Mouse (Mus musculus) midbrain, postnatal 0 days (tissue): ENCODE results near the gene Gsg1. TPM values are rescaled to one million over a fixed set of nuclear protein-coding genes. Genes with fewer than 3 reads are reported as not detected.

Source experiments
- ATAC-seq: fragments of 200-750 bp; cut with Nextera tagmentation; 2 replicates; pipeline ENCODE4 v1.8.0; 2017; ENCODE audit warnings: moderate number of reproducible peaks, mild to moderate bottlenecking, moderate TSS enrichment, moderate library complexity; ENCODE audit not compliant: low FRiP score
- DNase-seq: peaks from one replicate; pipeline ENCODE4 v3.0.0-alpha.2; 2015; ENCODE audit warnings: low spot score
- H3K27ac ChIP-seq: fragments of 300-500 bp; sonication (generic); 2 replicates; pipeline ENCODE4 v1.5.1; 2014; ENCODE audit warnings: low read depth, mild to moderate bottlenecking, low read length, mixed read lengths
- H3K27me3 ChIP-seq: fragments of 300-500 bp; sonication (generic); 2 replicates; pipeline ENCODE4 v1.6.1; 2014; ENCODE audit warnings: low read length, control low read depth, mixed read lengths; ENCODE audit not compliant: insufficient read depth
- H3K36me3 ChIP-seq: fragments of 300-500 bp; sonication (generic); 2 replicates; pipeline ENCODE4 v1.6.1; 2014; ENCODE audit warnings: low read length, control low read depth, mixed read lengths; ENCODE audit not compliant: insufficient read depth
- H3K4me1 ChIP-seq: fragments of 300-500 bp; sonication (generic); 2 replicates; pipeline ENCODE4 v1.6.1; 2014; ENCODE audit warnings: mild to moderate bottlenecking, control low read depth, antibody characterized with exemption, low read length, mixed read lengths; ENCODE audit not compliant: insufficient read depth
- H3K4me2 ChIP-seq: fragments of 300-500 bp; sonication (generic); 2 replicates; pipeline ENCODE4 v1.6.1; 2014; ENCODE audit warnings: low read depth, mild to moderate bottlenecking, low read length, mixed read lengths; ENCODE audit not compliant: poor library complexity, severe bottlenecking
- H3K4me3 ChIP-seq: fragments of 300-500 bp; sonication (generic); 2 replicates; pipeline ENCODE4 v1.5.1; 2014; ENCODE audit warnings: low read depth, mild to moderate bottlenecking, low read length, moderate library complexity
- H3K9ac ChIP-seq: fragments of 300-500 bp; sonication (generic); replicated peaks from 2 replicates; pipeline ENCODE4 v1.6.1; 2014; ENCODE audit warnings: mild to moderate bottlenecking, low read length, moderate library complexity, mixed read lengths; ENCODE audit not compliant: poor library complexity, severe bottlenecking
- H3K9me3 ChIP-seq: fragments of 300-500 bp; sonication (generic); 2 replicates; pipeline ENCODE4 v1.6.1; 2016; ENCODE audit warnings: low read length, control low read depth
- CTCF ChIP-seq: IDR thresholded peaks from 2 replicates; pipeline ENCODE4 v1.5.1; 2016; ENCODE audit warnings: antibody characterized with exemption, mild to moderate bottlenecking
- WGBS: fragments of 180-500 bp; shearing (Covaris S2); extraction: QIAGEN DNeasy Blood & Tissue Kit; methylation state at CpG from one replicate; pipeline ENCODE4 v1.1.7; 2014; 5-methylcytosine and 5-hydroxymethylcytosine counted together
- polyA plus RNA-seq: library from polyadenylated mRNA; unstranded; fragments of >200 nt; fragmentation: Nextera tagmentation; extraction: Ambion mirVana; gene quantifications from 2 replicates; pipeline ENCODE4 v1.2.1, GENCODE M21; 2015
- total RNA-seq: library from RNA; depleted of rRNA; stranded (reverse); fragments of >200 nt; gene quantifications from 2 replicates; pipeline ENCODE4 v1.2.3, GENCODE M21; 2014

Gene Gsg1
- total and polyA plus RNA-seq, 2 experiments from 2014 or later: 0.17 to 2.6 TPM

- 75% methylated on average over 6 of the region's 6 CpGs for WGBS
- no peaks in the 10 kb centered on the region for H3K36me3 ChIP-seq
- no peak for TF ChIP-seq CTCF
These were observed 22.5 kb upstream of the Gsg1 start for GRCm38 (mm10) chr6:135276474-135277295.

GRCm38 (mm10) chr6:135275231-135275630, 21.1 kb upstream of the Gsg1 start:
- Histone ChIP-seq H3K4me2 (no peak overlapping the region), H3K27me3 (no peaks in the 10 kb centered on the region), H3K9ac (no peak overlapping the region), H3K36me3 (no peaks in the 10 kb centered on the region), H3K4me1 (no peaks in the 10 kb centered on the region), H3K9me3 (no peaks in the 10 kb centered on the region), H3K27ac (no peak overlapping the region), H3K4me3 (no peak overlapping the region)
- ATAC-seq (no peak), DNase-seq (peak; percentile 41)
- TF ChIP-seq CTCF: no peak
- 78% methylated on average over 4 of the region's 4 CpGs for WGBS

More at GRCm38 (mm10) chr6:135276474-135277295, 22.5 kb upstream of the Gsg1 start:
- no peak for DNase-seq
- no peaks in the 10 kb centered on the region for H3K27me3 ChIP-seq
- no peak overlapping the region for H3K4me2 ChIP-seq
- H3K4me3 ChIP-seq: no peak overlapping the region
- ATAC-seq: no peak
- no peaks in the 10 kb centered on the region for H3K9me3 ChIP-seq
- H3K9ac ChIP-seq: no peak overlapping the region
- H3K4me1 ChIP-seq: no peaks in the 10 kb centered on the region
- H3K27ac ChIP-seq: no peak overlapping the region

- no peak for ATAC-seq
- no peak overlapping the region for H3K9ac ChIP-seq
- DNase-seq: no peak
- WGBS: 95% methylated on average over 6 of the region's 6 CpGs
- no peak overlapping the region for H3K4me2 ChIP-seq
- H3K9me3 ChIP-seq: no peaks in the 10 kb centered on the region
- H3K4me3 ChIP-seq: no peak overlapping the region
- no peak for TF ChIP-seq CTCF
- H3K36me3 ChIP-seq: no peaks in the 10 kb centered on the region
- no peak overlapping the region for H3K27ac ChIP-seq
- no peaks in the 10 kb centered on the region for H3K4me1 ChIP-seq
- no peaks in the 10 kb centered on the region for H3K27me3 ChIP-seq
These were observed 18.9 kb upstream of the Gsg1 start for GRCm38 (mm10) chr6:135273066-135273465.

GRCm38 (mm10) chr6:135271761-135272160, 17.6 kb upstream of the Gsg1 start:
- Histone ChIP-seq H3K9me3 (no peaks in the 10 kb centered on the region), H3K9ac (no peak overlapping the region), H3K4me3 (no peak overlapping the region), H3K4me2 (no peak overlapping the region), H3K36me3 (no peaks in the 10 kb centered on the region), H3K27me3 (no peaks in the 10 kb centered on the region), H3K27ac (no peak overlapping the region), H3K4me1 (no peaks in the 10 kb centered on the region)
- ATAC-seq: no peak
- no peak for TF ChIP-seq CTCF
- DNase-seq: no peak
- 79% methylated on average over 2 of the region's 2 CpGs for WGBS

DNA sequence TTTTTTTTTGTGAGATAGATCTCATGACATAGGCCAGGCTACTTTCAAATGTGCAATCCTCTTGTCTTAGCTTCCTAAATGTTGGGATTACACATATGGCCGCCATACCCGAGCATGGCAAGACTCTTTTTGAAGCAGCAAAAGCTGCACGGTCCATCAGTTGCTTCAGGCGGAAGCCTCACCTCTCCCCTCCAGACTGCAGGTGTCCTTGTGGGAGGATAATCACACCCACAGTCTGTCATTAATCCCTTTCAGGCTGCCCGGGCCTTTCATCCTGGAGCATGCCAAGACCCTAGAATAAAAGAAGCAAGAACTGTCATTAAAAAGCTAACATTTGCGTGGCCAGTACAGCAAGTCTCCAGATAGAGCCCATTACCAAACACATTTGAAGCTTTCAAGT, 15.5 kb upstream of the Gsg1 start:
- H3K4me3 ChIP-seq: no peak overlapping the region
- DNase-seq (no peak), ATAC-seq (no peak)
- H3K27ac ChIP-seq: no peak overlapping the region
- H3K4me1 ChIP-seq: no peaks in the 10 kb centered on the region
- H3K9me3 ChIP-seq: no peaks in the 10 kb centered on the region
- 36% methylated on average over 6 of the region's 6 CpGs for WGBS
- no peaks in the 10 kb centered on the region for H3K36me3 ChIP-seq
- no peak overlapping the region for H3K9ac ChIP-seq
- H3K27me3 ChIP-seq: no peaks in the 10 kb centered on the region
- no peak for TF ChIP-seq CTCF
- H3K4me2 ChIP-seq: no peak overlapping the region

- no peaks in the 10 kb centered on the region for H3K27me3 ChIP-seq
- ATAC-seq (no peak), DNase-seq (no peak)
- H3K9ac ChIP-seq: no peak overlapping the region
- no peak overlapping the region for H3K4me2 ChIP-seq
- H3K36me3 ChIP-seq: no peaks in the 10 kb centered on the region
- H3K4me1 ChIP-seq: no peaks in the 10 kb centered on the region
- no peak for TF ChIP-seq CTCF
- H3K4me3 ChIP-seq: no peak overlapping the region
- H3K9me3 ChIP-seq: no peaks in the 10 kb centered on the region
- H3K27ac ChIP-seq: no peak overlapping the region
These were observed 14.2 kb upstream of the Gsg1 start for GRCm38 (mm10) chr6:135268392-135268791.
